Mouse (Mus musculus) hindbrain, postnatal 0 days (tissue): ENCODE measurements at regions not wholly inside any gene's neighbourhood (a gene's known extent, or its start where the extent isn't known, plus 50 kb on each side); places are given as distances from the start of the nearest gene placed in this dataset.

Experiments used
- ATAC-seq: fragments of 200-750 bp; cut with Nextera tagmentation; 2 replicates; pipeline ENCODE4 v1.8.0; 2017; ENCODE audit warnings: mild to moderate bottlenecking, moderate TSS enrichment, moderate library complexity
- DNase-seq: peaks from one replicate; pipeline ENCODE4 v3.0.0-alpha.2; 2015; ENCODE audit warnings: low spot score
- H3K27ac ChIP-seq: fragments of 300-500 bp; sonication (generic); 2 replicates; pipeline ENCODE4 v1.5.1; 2014; ENCODE audit warnings: mild to moderate bottlenecking
- H3K27me3 ChIP-seq: fragments of 300-500 bp; sonication (generic); 2 replicates; pipeline ENCODE4 v1.6.1; 2014; ENCODE audit warnings: low read length, mixed read lengths; ENCODE audit not compliant: insufficient read depth
- H3K36me3 ChIP-seq: fragments of 300-500 bp; sonication (generic); 2 replicates; pipeline ENCODE4 v1.6.1; 2014; ENCODE audit warnings: low read length, mixed read lengths; ENCODE audit not compliant: insufficient read depth
- H3K4me1 ChIP-seq: fragments of 300-500 bp; sonication (generic); 2 replicates; pipeline ENCODE4 v1.6.1; 2014; ENCODE audit warnings: antibody characterized with exemption, low read length, mixed read lengths; ENCODE audit not compliant: insufficient read depth
- H3K4me2 ChIP-seq: fragments of 300-500 bp; sonication (generic); 2 replicates; pipeline ENCODE4 v1.6.1; 2014; ENCODE audit warnings: low read depth, mild to moderate bottlenecking, low read length, moderate library complexity, mixed read lengths
- H3K4me3 ChIP-seq: fragments of 300-500 bp; sonication (generic); 2 replicates; pipeline ENCODE4 v1.5.1; 2014; ENCODE audit warnings: low read length
- H3K9ac ChIP-seq: fragments of 300-500 bp; sonication (generic); replicated peaks from 2 replicates; pipeline ENCODE4 v1.6.1; 2014; ENCODE audit warnings: mild to moderate bottlenecking, low read length, moderate library complexity, mixed read lengths
- H3K9me3 ChIP-seq: fragments of 300-500 bp; sonication (generic); 2 replicates; pipeline ENCODE4 v1.6.1; 2016; ENCODE audit warnings: low read length, mixed read lengths
- CTCF ChIP-seq: IDR thresholded peaks from 2 replicates; pipeline ENCODE4 v1.5.1; 2016; ENCODE audit warnings: antibody characterized with exemption, control low read depth, low read depth
- WGBS: fragments of 180-500 bp; shearing (Covaris S2); extraction: QIAGEN DNeasy Blood & Tissue Kit; methylation state at CpG from one replicate; pipeline ENCODE4 v1.1.7; 2014; 5-methylcytosine and 5-hydroxymethylcytosine counted together

DNA sequence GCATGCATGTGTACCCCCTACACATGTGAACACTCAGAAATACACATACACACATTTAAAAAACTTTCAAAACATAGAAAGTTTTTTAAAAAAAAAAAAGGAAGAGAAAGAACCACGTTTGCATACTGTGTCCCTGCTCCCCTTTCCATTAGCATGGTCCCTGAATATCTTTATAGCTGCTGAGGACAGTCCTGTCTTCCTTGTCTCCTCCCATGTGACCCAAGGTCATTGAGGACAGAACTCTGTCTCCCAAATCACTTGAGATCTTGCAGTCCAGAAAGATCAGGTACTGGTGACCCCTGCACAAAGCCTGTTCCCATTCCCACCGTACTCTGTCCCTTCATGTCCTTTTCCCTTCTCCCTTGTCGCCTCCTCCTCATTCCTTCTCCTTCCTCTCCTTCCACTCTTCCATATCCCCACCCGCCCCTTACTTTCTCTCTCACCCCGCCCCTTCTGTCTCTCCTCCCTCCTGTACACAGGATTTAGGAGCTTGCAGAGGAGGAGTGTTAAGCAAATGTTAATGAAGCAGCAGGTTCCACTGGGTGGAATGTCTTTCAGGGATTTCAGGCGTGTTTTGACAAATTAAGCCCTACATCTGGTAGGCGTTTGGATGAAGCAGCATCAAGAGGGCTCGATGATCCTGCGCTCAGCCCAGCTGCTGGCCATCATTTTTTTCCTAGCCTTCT lies 125.6 kb downstream of the Cxcl12 start:
- no peak for TF ChIP-seq CTCF
- no peaks in the 10 kb centered on the region for H3K9me3 ChIP-seq
- H3K9ac ChIP-seq: no peak overlapping the region
- no peaks in the 10 kb centered on the region for H3K4me1 ChIP-seq
- H3K4me3 ChIP-seq: no peak overlapping the region
- no peak overlapping the region for H3K27ac ChIP-seq
- DNase-seq (no peak), ATAC-seq (no peak)
- H3K27me3 ChIP-seq: no peaks in the 10 kb centered on the region
- no peak overlapping the region for H3K4me2 ChIP-seq
- H3K36me3 ChIP-seq: no peaks in the 10 kb centered on the region
- WGBS: 27% methylated on average over 9 of the region's 9 CpGs

DNA sequence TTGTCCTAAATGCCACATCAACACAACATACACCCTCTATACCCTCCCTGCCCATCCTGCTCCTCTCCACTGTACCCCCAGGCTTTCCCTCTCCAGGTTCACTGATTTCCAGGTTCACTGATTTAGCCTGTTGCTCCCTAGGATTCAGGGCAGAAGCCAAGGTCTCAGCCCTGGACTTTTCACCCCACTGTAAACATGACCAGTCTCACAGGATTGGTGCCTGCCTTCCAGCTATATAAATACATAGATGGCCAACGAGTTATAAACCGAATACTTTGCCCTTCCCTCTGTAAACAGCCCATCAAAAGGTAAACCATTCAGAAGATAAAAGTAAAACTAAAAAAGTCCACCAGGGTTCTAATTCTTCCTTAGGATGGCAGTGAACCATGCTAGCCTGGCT lies 129.6 kb downstream of the Cxcl12 start:
- Histone ChIP-seq H3K27me3 (no peaks in the 10 kb centered on the region), H3K4me1 (no peaks in the 10 kb centered on the region), H3K36me3 (no peaks in the 10 kb centered on the region), H3K27ac (no peak overlapping the region), H3K4me3 (no peak overlapping the region), H3K4me2 (no peak overlapping the region), H3K9ac (no peak overlapping the region), H3K9me3 (no peaks in the 10 kb centered on the region)
- 93% methylated on average over 2 of the region's 2 CpGs for WGBS
- TF ChIP-seq CTCF: no peak
- ATAC-seq: no peak
- DNase-seq: no peak

DNA sequence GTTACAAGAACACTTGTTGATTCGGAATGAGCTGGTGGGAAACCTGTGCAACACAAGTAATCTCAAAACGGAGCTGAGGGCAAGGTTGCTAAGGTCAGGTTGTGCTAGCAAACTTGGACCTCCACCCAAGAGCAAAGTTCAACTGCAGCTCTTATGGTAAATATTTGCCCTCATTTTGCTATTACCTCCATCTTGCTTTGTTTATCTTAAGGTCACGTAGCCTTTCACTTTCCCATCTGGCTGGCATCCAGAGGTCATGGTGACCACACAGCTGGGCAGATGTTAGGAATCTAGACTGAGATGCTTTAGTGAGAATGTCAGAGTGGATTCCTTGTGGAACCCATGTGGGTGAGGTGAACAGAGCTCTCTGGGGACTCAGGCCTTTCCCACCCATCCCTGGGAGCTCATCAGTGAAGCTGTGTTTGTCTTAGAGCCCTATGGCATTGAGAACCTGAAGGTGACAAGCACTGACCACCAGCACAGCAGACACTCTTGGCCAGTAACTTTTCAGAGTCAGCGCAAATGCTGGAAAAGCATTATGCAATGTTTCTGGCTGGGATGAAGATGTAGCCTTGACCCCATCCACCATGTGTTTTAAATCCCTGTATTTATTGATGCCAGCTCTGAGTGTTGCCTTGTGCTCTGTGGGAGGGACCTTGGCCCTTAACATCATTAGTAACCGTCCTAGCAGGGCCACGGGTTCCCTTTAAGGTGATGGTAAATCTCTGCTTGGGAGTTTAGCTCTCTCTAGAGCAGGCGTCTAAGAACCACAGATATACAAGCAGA lies 131.4 kb downstream of the Cxcl12 start:
- Histone ChIP-seq H3K36me3 (no peaks in the 10 kb centered on the region), H3K4me1 (no peaks in the 10 kb centered on the region), H3K27ac (no peak overlapping the region), H3K9me3 (no peaks in the 10 kb centered on the region), H3K4me2 (no peak overlapping the region), H3K4me3 (no peak overlapping the region), H3K9ac (no peak overlapping the region), H3K27me3 (no peaks in the 10 kb centered on the region)
- no peak for TF ChIP-seq CTCF
- ATAC-seq (no peak), DNase-seq (no peak)
- WGBS: 81% methylated on average over 7 of the region's 7 CpGs

DNA sequence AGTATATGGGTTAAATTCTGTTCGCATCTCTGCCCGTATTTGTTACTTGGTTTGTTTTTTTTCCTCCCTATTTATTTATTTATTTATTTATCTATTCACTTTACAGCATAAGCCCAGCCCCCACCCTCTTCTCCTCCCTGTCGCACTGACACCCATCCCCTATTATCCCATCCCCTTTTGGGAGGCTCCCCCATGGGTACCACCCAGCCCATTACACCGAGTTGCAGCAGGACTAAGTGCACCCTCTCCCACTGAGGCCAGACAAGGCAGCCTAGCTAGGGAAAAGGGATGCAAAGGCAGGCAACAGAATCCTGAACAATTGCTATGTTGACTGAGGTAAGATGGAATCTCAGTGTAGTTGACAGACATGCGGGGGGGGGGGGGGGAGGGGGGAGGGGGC lies 135.0 kb downstream of the Cxcl12 start:
- ATAC-seq: no peak
- no peaks in the 10 kb centered on the region for H3K36me3 ChIP-seq
- H3K9ac ChIP-seq: no peak overlapping the region
- 58% methylated on average over 4 of the region's 5 CpGs for WGBS
- no peak overlapping the region for H3K27ac ChIP-seq
- H3K9me3 ChIP-seq: no peaks in the 10 kb centered on the region
- H3K4me1 ChIP-seq: no peaks in the 10 kb centered on the region
- no peaks in the 10 kb centered on the region for H3K27me3 ChIP-seq
- no peak for DNase-seq
- H3K4me2 ChIP-seq: no peak overlapping the region
- no peak for TF ChIP-seq CTCF
- no peak overlapping the region for H3K4me3 ChIP-seq

DNA sequence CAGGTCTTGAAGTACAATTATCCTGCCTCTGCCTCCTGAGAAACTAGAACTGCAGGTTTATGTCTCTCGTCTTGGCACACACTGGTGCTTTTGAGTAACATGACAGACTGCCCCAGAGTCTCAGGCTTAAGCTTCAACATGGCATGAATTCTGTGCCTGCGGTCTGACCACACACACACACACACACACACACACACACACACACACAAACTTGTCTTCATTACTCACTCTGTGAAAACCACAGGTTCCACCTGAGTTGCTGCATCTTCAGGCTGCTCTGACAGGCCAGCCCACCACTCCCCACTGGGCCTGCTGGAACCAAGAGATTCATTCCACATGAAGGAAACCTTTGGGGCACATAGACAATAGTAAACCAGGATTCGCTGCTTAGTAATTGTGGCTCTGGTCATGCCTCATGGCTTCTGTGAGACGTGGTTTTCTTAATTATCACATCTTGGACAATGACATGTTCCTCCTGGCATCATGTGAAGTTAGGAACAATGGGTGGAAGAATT lies 137.5 kb downstream of the Cxcl12 start:
- Histone ChIP-seq H3K9me3 (no peaks in the 10 kb centered on the region), H3K4me2 (no peak overlapping the region), H3K36me3 (no peaks in the 10 kb centered on the region), H3K27ac (no peak overlapping the region), H3K27me3 (no peaks in the 10 kb centered on the region), H3K4me3 (no peak overlapping the region), H3K4me1 (no peaks in the 10 kb centered on the region), H3K9ac (no peak overlapping the region)
- TF ChIP-seq CTCF: no peak
- WGBS: 46% methylated on average over 4 of the region's 4 CpGs
- no peak for DNase-seq
- no peak for ATAC-seq

DNA sequence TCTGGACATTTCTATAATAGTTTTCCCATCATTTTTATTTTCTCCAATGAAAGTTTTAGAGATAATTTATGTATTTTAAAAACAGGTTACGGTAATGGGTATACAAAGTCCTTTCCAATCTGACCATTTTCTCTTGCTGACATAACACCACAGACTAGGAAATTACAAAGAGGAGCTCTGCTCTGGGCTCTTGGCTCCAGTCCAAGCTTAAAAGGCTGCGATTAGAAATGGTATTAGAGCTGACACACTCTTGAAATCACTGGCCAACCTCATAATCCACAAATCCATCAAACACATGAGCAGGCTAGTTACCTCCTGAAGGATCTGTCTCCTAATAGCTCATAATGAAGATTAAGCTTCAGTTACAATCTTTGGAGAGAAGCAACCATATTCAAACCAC lies 140.3 kb downstream of the Cxcl12 start:
- no peak overlapping the region for H3K27ac ChIP-seq
- no peaks in the 10 kb centered on the region for H3K36me3 ChIP-seq
- H3K27me3 ChIP-seq: no peaks in the 10 kb centered on the region
- H3K9ac ChIP-seq: no peak overlapping the region
- no peak overlapping the region for H3K4me3 ChIP-seq
- DNase-seq: no peak
- TF ChIP-seq CTCF: no peak
- no peak for ATAC-seq
- WGBS: 70% methylated on average over 2 of the region's 2 CpGs
- no peaks in the 10 kb centered on the region for H3K9me3 ChIP-seq
- no peaks in the 10 kb centered on the region for H3K4me1 ChIP-seq
- H3K4me2 ChIP-seq: no peak overlapping the region
